Mouse (Mus musculus) E14TG2a.4 (cell line): ENCODE measurements around the gene Tmem63a.

Experiments
- H3K27me3 ChIP-seq: 2 replicates; pipeline ENCODE4 v1.6.1; 2014; ENCODE audit warnings: low read length, control low read depth; ENCODE audit not compliant: insufficient read depth
- H3K36me3 ChIP-seq: 2 replicates; pipeline ENCODE4 v1.6.1; 2014; ENCODE audit warnings: low read length, control low read depth; ENCODE audit not compliant: insufficient read depth
- H3K4me1 ChIP-seq: replicated peaks from 2 replicates; pipeline ENCODE4 v1.6.1; 2014; ENCODE audit warnings: low read depth, low read length, control low read depth
- H3K4me3 ChIP-seq: replicated peaks from 2 replicates; pipeline ENCODE4 v1.5.1; 2014; ENCODE audit warnings: mild to moderate bottlenecking, low read length
- H3K9me3 ChIP-seq: 2 replicates; pipeline ENCODE4 v1.6.1; 2014; ENCODE audit warnings: low read length, control low read depth
- CTCF ChIP-seq: conservative IDR thresholded peaks from 2 replicates; pipeline ENCODE4 v1.5.1; 2014; ENCODE audit warnings: low read length
- NANOG ChIP-seq: IDR thresholded peaks from 2 replicates; pipeline ENCODE4 v1.6.1; 2014; ENCODE audit warnings: borderline replicate concordance, low read length, mixed read lengths
- POU5F1 ChIP-seq: IDR thresholded peaks from 2 replicates; pipeline ENCODE4 v1.6.1; 2014; ENCODE audit warnings: low read length, borderline replicate concordance

Tmem63a gene

GRCm38 (mm10) chr1:181009011-181009590 lies 67.0 kb downstream of the Tmem63a start:
- H3K36me3 ChIP-seq: peaks cover 18% of the 10 kb centered on the region; the same call in 1 of the 2 replicates
- no peak for TF ChIP-seq CTCF
- no peak for TF ChIP-seq NANOG
- TF ChIP-seq POU5F1: no peak
- 0 out of 2 replicates have a peak, but pooled peaks cover 9% of the 10 kb centered on the region for H3K27me3 ChIP-seq
- H3K9me3 ChIP-seq: no peaks in the 10 kb centered on the region
- H3K4me3 ChIP-seq: no peak overlapping the region
- peaks cover 27% of the 10 kb centered on the region for H3K4me1 ChIP-seq

GRCm38 (mm10) chr1:181009754-181010153 lies 67.6 kb downstream of the Tmem63a start:
- no peak for TF ChIP-seq POU5F1
- no peak for TF ChIP-seq CTCF
- TF ChIP-seq NANOG: no peak
- no peaks in the 10 kb centered on the region for H3K9me3 ChIP-seq
- H3K27me3 ChIP-seq: 0 out of 2 replicates have a peak, but pooled peaks cover 9% of the 10 kb centered on the region
- H3K36me3 ChIP-seq: peaks cover 18% of the 10 kb centered on the region; the same call in 1 of the 2 replicates
- peaks cover 34% of the 10 kb centered on the region for H3K4me1 ChIP-seq
- H3K4me3 ChIP-seq: no peak overlapping the region

GRCm38 (mm10) chr1:181010171-181010932 lies 68.2 kb downstream of the Tmem63a start:
- H3K9me3 ChIP-seq: no peaks in the 10 kb centered on the region
- no peak overlapping the region for H3K4me3 ChIP-seq
- TF ChIP-seq POU5F1: no peak
- no peak for TF ChIP-seq NANOG
- TF ChIP-seq CTCF: no peak
- H3K27me3 ChIP-seq: peaks cover 10% of the 10 kb centered on the region
- peaks cover 40% of the 10 kb centered on the region for H3K4me1 ChIP-seq
- H3K36me3 ChIP-seq: peaks cover 18% of the 10 kb centered on the region; the same call in 1 of the 2 replicates

- H3K9me3 ChIP-seq: no peaks in the 10 kb centered on the region
- H3K36me3 ChIP-seq: peaks cover 18% of the 10 kb centered on the region; the same call in 1 of the 2 replicates
- H3K4me3 ChIP-seq: no peak overlapping the region
- no peak for TF ChIP-seq NANOG
- no peak for TF ChIP-seq CTCF
- no peak for TF ChIP-seq POU5F1
- H3K4me1 ChIP-seq: peaks cover 51% of the 10 kb centered on the region
- H3K27me3 ChIP-seq: peaks cover 20% of the 10 kb centered on the region
Measured at GRCm38 (mm10) chr1:181011601-181012000, 69.5 kb downstream of the Tmem63a start.

GRCm38 (mm10) chr1:181012416-181012815 lies 70.3 kb downstream of the Tmem63a start:
- no peaks in the 10 kb centered on the region for H3K9me3 ChIP-seq
- H3K36me3 ChIP-seq: peaks cover 18% of the 10 kb centered on the region; the same call in 1 of the 2 replicates
- H3K4me3 ChIP-seq: no peak overlapping the region
- peaks cover 23% of the 10 kb centered on the region for H3K27me3 ChIP-seq
- TF ChIP-seq POU5F1 (no peak), CTCF (no peak), NANOG (no peak)
- H3K4me1 ChIP-seq: peaks cover 54% of the 10 kb centered on the region

- peaks cover 18% of the 10 kb centered on the region; the same call in 1 of the 2 replicates for H3K36me3 ChIP-seq
- H3K4me1 ChIP-seq: peaks cover 64% of the 10 kb centered on the region
- H3K9me3 ChIP-seq: no peaks in the 10 kb centered on the region
- no peak overlapping the region for H3K4me3 ChIP-seq
- peaks cover 29% of the 10 kb centered on the region for H3K27me3 ChIP-seq
- TF ChIP-seq POU5F1: no peak
- no peak for TF ChIP-seq CTCF
- no peak for TF ChIP-seq NANOG
Measured at GRCm38 (mm10) chr1:181013446-181013845, 71.3 kb downstream of the Tmem63a start.

- Histone ChIP-seq H3K4me3 (peak overlapping the region; percentile 39; the same call in 1 of the 2 replicates), H3K4me1 (peaks cover 63% of the 10 kb centered on the region), H3K27me3 (peaks cover 36% of the 10 kb centered on the region), H3K36me3 (peaks cover 18% of the 10 kb centered on the region; the same call in 1 of the 2 replicates), H3K9me3 (no peaks in the 10 kb centered on the region)
- no peak for TF ChIP-seq NANOG
- TF ChIP-seq POU5F1: no peak
- TF ChIP-seq CTCF: no peak
Measured at GRCm38 (mm10) chr1:181014731-181015500, 72.8 kb downstream of the Tmem63a start.

GRCm38 (mm10) chr1:181015558-181015957 lies 73.4 kb downstream of the Tmem63a start:
- TF ChIP-seq CTCF (no peak), POU5F1 (no peak), NANOG (no peak)
- H3K9me3 ChIP-seq: no peaks in the 10 kb centered on the region
- peaks cover 18% of the 10 kb centered on the region; the same call in 1 of the 2 replicates for H3K36me3 ChIP-seq
- H3K4me3 ChIP-seq: peak overlapping the region; percentile 39; the same call in 1 of the 2 replicates
- H3K4me1 ChIP-seq: peaks cover 56% of the 10 kb centered on the region
- peaks cover 42% of the 10 kb centered on the region for H3K27me3 ChIP-seq
